Mouse (Mus musculus) naive thymus-derived CD4-positive, alpha-beta T cell, adult 2 months (primary cell): ENCODE measurements around the gene Peg10.

Experiments
- DNase-seq: peaks from one replicate; pipeline ENCODE4 v3.0.0-alpha.2; 2011; ENCODE audit warnings: low read depth

Peg10 gene

DNA sequence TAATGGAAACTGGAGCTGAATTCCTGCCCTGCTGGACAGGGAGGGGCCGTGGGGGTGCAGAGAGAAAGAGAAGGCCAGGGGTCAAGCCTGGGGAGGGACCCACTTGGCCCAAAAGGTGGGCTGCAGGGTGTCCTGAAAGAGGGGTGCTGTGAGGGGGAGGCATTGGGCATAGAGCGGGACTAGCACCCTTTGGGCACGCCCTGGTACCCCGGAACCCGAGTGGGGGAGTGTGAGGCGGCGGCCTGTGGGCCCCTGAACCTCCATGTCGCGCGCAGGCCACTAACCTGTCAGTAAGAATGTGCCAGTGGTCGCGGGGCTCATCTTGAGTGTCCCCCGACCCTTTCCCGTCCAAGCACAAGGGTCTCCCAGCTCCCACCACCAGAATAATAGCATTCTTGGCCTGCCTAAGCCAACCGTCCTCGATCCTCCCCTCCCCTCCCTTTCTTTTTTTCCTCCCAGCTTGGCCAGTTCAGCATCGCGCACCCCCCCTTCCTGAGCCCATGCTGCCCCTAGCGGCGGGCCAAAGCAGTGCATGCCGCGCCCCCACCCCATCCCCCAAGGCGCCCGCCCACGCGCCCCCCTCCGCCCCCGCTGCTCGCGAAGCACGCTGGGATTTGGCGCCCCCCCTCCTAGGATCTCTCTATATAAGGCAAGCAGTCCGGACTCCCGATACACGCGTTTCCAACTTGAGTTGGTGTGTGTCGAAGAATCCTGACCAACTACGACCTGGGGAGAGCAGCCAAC, at the start of gene Peg10, which contains the start of gene Sgce:
Gene Peg10, plus strand, starts transcription at position 611 of the 744 bp plus-strand sequence.
Gene Sgce, minus strand, starts transcription at position 512 of the 744 bp plus-strand sequence.
- DNase-seq = peak; percentile 5

DNA sequence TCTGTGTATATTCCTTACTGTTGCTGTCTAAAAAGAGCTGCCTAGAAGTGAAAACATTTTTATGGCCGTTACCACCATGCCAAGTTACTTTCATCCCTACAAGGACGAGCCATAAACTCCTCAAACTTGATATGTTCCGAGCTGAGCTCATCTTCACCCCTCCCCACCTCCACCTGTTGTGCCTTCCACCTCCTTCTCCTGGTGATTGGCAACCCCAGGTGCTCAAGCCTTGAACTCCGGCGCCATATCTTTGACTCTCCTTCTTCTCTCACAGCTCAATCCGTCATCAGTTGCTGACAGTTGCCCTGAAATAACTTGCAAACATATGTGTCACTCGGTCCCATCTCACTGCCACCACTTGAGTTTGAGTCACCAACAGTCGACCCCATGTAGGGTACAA, 45.5 kb upstream of the Peg10 start:
- no peak for DNase-seq

DNA sequence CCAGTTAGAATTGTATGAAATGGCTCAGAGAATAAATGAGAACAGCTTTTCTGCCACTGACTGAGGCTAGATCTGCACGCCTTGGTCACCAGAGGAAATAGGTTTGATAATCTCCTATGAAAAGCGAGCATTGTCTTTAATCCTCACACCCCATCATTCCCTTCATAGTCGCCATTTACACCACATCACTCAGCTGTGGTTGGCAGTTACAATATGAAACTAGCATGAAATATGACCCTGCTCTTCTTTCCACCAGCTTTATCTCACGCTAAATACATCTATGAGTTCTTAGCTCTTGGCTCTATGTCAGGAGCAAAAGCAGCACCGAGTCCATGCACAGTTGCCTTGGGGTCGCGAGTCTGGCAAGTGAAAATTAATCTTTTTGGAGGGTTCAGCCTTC, 43.2 kb upstream of the Peg10 start:
- no peak for DNase-seq

DNA sequence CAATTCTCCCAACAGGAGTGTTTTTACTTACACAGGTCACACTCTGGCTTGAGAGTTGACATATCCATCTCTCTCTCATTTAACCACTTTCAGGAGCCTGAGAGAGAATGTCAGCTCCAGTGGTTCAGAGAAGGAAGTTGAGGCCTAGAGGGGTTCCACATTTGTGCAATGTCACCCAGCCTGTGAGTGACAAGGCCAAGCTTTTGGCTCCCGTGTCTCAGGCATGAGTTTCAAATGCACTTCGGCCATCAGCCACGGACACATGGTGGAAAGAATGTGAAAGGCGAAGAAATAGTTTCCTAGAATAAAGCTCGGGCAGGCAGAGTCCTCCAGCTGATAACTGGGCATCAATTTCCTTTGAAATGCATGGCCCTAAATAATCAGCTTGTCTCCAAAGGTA, 40.7 kb upstream of the Peg10 start:
- DNase-seq = no peak

DNA sequence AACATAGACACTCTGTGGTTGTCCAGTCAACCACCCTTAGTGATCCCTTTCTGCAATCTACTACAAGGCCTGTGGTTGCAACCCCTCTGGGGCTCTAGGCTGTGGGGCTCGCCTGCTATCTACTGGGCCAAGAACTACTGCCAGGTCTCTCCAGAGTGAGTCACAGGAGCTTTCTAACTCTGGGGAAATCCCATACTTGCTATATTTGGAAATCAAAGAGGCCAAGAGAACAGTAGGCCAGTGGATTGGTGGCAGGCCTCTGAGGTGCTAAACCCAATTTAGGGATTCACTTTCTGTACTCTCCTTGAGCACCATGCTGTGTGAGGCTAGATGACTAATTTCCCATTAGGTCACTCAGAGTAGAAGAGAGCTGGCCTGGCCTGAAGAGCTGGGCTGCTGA, 38.1 kb upstream of the Peg10 start:
- DNase-seq = no peak

DNA sequence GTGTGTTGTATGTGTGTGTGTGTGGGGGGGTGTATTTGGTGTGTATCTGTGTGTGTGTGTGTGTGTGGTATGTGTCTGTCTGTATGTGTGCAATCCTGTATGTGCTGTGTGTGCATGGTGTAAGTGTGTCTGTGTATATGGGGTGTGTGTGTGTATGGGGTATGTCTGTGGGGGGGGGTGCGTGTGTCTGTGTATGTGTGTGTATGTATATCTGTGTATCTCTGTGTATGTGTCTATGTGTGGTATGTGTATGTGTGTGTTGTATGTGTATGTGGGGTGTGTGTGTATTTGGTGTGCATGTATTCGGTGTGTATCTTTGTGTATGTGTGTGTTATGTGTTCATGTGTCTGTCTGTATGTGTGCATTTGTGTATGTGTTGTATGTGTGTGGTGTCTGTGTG, 30.9 kb upstream of the Peg10 start:
- DNase-seq = no peak

DNA sequence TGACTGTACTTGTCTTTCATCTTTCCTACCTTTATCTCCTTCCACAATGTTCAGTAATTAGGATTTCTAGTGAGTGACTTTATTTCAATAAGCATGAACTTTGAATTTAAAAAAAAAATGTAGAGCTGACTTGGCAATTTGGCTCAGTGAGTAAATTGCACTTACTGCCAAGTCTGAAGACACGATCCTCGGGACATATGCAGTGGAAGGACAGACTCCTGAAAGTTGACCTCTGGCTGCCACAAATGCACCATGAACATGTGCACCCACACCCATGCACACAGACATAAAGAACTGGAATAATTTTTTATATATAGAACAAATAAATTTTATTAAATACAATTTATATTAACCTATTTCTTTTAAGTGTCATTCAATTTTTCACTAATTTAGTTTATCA, 29.8 kb upstream of the Peg10 start:
- DNase-seq = no peak

DNA sequence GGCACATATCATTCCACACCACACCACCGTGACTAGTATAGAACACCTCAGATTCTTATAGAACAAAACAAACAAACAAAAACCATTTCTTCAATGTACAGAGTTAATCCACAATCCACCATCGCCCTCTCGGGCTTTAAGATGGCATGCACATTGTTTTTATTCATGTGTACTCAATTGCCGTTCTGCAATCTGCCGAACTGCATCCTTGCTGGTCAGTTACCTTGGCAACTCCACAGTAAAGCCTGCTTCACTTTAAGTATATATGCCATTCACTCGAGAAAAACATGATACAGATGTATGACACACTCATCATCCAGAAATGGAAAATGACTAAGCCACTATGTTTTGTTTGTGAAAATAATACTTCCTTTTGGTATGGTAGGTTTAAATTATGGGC, 25.0 kb upstream of the Peg10 start:
- no peak for DNase-seq

DNA sequence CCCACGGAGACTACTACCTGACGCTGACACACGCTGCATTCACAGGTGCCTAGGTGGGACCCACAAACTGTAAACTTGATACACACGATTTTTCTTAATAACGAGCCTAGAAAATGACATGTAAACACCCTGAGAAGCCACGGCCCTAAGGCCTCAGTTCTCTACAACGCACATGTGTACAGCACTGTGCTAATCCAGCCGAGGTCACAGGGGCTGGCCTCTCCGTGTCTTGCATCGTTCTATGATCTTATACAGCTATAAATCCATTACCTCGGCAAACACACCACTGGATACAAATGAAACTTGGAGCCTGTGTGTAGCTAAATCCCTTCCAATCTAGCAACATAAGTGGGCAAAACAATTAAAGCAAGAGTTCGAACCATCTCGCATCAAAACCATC, 24.4 kb upstream of the Peg10 start:
- DNase-seq = no peak

DNA sequence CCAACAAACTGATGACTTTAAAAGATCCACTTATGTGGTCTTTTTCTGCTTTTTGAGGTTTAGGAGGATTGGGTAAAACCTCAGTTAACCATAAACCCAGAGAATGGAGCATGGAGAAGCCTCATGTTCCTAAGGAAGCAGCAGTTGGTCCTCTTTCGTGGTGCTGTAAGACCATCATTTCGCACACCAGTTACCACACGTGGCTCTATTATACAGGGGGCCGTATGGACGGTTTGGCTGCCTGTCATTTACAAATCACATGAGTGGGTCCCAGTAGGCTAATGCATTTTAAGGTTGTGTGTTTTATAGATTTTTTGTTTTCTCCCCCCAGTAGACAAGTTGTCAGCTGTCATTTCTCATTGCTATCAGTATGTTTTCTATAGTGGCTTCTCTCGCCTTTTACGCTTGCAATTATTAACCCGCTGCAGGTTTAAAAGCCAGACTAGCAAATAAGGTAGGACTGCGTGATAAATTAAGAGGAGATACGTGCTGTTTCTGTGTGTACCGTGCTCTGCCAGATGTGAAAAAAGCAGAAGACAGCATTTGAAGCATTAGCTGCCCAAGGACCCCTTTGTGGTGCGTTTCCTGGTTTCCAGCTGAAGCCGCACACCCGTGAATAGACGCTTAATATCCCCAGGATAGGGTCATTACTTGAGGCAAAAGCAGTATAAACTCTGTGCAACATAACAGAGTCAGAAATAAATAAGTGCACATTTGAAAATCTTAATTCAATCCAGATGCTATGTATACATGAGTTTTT, 22.9 kb upstream of the Peg10 start:
- no peak for DNase-seq

DNA sequence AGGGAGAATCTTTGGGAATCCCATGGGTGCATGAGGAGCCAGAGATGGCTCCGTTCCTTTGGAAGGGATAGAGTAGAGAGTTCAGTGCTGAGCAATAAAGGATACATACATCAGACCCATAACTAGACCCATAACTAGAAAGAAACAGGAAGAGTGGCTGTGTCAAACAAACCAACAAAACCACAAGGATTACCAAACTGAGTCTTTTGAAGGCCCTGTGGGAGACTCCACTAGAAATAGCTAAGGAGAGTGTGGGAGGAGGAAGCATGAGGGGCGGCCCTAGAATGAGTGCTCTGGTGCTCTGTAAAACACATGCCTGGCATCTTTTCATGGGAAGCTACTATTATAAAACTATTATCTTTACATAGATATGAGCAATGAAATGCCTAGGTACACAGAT, 18.8 kb upstream of the Peg10 start:
- DNase-seq = no peak

DNA sequence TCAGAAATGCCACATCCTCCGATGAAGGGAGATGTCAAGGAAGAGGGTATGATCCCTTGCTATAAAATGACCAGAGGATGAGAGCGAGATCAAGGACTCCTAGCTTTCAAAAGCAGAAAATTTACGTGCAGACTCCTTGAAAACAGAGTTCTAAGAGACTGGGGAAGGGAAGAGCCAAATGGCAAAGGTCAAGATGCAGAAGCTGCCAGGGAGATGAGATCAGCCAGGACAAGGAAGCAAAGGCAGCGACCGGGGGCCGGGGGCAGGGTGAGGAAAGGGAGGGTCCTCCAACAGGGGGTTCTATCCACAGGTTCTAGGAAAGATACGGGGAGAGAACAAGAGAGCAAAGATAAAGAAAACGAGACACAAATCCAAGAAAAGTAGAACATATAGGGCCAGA, 15.4 kb upstream of the Peg10 start:
- DNase-seq = no peak

DNA sequence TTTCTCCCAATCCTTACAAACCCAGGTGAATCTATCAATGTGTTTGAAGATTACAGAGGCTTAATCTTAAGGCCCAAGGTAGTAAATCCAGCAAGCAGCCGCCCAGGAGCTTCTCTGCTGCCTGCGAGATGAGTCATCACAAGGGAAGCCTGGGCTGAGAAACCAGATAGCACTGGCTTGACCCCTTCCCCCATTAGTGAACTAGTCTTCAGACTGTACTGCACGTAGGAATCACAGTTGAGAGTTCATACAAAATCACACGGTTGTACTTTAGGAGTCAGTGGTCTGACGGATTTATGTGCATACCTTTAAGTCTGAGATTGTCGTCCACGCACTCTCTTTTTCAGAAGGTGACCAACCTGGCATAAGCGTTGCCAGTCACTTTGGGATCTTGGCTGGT, 13.9 kb upstream of the Peg10 start:
- DNase-seq = no peak

DNA sequence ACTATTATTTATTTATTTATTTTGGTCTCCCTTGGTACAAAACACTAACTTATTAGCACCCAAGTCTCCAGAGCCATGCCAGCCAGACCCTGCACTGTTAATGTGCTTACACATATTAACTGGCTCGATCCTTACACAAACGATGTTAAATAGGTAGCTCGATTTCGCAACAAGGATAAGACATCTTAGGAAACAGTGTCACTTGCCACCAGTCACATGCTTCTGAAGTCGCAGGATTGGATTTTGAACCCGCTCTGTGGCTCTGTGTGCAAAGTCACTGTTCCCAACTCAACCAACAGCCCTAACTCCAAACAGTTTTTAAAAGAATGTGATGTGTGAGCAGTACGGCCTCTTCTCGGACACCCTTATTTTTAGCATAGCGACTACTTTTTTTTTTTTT, 10.7 kb upstream of the Peg10 start:
- no peak for DNase-seq

DNA sequence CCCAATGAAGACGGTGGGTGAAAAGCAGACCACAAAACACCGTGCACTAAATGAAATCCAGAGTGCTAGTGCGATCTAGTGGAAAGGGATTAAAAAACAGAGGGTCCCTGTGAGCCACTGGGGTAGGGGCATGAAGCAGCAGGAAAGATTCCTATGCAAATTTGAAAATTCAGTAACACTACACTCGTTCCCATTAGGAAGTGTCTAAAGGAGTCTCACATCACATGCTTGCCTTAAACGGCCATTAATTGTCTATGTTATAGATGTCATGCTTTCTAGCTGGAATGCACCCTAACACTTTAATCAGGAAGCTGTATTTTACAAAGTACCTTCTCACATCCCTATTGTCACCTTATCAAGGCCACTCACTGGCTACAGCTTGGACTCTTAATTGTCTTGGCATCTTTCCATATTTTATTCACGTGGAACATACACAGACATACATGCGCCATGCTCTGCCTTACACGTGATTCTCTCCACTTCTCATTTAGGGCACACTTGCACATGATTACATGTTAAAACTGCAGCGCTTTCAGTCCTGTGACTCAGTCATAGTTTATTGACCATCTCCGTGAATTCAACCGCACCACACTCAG, 9.0 kb upstream of the Peg10 start:
- DNase-seq = no peak

DNA sequence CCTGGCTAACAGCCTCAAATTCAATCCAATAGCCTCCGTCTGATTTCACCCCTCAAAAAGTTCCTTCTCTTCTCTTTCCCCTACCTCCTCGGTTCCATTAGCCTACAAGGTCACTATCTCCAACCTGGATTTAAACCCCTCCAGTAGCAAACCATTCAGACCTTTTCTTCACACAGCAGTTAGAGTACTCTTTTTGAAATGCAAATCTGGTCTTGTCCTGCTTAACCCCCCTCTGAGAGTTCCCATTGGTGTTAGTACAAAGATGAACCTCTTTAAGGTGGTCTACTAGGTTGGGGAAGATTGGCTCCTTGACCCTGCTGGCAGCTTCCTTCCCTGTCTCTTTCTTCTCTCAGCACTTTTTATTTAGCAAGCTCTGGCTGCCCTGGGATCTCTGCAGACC, 8.4 kb upstream of the Peg10 start:
- no peak for DNase-seq

DNA sequence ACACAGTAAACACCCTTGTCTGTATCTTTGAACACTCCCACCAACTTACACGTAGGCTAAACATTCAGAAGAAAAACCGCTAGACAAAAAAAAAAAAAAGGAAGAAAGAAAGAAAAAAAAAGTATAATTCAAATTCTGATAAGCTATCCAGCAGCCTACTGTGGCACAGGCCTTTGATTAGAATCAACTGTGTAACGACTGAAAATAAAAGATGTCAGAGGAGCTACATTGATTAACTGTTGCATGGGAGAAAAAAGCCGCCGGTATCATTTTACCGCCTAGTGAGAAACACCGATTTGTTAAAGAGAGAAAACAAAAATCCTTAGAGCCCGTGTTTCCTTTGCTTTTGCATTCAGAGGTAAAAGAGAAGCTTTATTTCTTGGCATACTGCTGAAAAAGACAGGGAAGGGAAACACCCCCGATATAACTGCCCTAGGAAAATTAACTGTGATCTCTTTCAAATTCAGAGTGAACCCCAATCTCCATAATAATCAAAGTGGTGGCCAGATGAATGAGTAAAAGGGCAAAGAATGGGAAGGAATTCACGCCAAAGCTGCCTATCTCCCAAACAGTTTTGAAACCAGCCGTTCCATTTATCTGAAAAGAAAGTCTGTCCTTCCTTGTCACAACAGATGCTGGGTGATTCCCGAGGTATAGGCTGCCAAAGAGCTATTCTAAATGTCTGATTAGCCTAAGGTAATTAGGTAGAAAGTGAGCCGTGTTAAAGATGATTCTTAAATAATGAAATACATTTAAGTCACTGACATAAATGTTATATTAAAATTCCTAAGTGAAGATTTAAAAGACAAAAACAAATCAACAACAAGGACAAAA, 7.4 kb upstream of the Peg10 start:
- no peak for DNase-seq

DNA sequence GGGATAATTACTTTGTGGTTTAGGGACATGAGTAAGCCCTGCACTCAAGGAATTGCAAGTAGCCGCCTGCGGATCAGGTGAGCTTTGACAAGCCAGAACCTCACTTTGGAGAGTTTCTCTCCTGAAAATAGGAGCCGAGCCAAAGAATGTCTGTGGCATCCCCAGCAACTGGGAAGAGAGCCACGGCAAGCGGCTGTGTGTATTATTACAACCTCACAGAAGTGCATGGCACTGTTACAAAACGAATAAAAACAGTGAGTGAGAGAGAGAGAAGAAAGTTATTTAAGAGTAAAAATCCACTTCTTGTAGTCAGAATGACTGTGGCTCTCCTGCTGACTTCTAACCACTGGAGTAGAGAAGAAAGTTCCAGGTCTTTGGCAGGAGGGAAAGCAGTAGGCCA, 6.6 kb upstream of the Peg10 start:
- no peak for DNase-seq

DNA sequence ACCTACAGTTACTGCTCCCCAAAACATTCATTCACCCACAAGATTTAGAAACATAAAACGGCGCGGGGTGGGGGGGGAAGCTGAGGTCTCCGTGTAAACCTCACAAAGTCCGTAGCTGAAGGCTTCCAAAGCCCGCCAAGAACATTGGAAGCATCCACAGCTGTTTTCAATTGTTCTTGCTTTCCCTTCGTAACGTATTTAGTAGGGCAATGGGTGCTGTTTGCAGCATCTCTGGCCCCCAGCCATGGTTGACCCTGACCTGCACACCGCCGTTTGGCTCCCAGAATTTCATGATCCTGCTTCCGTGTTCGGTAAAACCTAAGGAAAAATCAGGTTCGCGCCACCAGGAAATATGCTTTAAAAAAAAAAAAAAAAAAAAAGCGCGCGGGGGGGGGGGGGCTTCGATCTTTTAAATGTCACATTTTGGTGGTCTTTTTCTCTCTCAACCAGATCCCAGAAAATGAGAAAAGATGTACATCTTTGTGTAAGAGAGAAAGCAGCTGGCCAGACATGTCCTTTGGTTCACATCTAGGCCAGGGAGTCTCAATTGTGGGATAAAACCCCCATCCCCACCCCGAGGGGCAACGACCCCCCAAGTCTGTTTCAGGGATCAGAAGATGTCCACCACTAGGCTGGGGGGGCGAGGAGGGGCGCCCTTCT, 940 bp upstream of the Peg10 start:
- DNase-seq = no peak

DNA sequence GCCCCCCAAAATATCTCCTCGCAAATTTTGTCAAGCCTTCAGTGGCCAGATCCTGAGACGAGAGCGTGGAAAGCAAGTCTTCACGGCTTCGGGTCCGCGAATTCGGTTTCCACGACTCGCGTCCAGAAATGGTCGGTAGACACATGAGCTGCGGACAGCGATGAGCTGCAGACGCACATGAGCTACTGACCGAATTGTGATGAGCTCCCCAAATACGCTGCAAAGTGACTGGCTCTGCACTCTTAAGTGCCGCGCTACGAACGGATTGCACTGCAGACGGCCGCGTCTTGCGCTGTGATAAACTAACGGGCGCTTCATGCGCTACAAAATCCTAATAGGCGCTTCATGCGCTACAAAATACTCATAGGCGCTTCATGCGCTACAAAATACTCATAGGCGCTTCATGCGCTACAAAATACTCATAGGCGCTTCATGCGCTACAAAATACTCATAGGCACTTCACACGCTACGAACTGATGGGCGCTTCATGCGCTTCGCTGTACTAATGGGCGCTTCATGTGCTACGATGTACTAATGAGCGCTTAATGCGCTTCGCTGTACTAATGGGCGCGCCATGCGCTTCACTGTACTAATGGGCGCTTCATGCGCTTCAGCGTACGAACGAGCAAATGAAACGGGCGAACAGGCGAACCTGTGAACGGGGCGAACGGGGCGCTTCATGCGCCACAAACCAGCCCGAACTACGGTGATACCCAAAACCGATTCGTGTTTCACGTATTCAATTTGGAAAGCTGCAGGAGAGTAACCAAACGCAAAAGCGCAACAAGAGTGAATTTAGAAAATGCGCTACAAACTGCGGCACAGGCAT, 785 bp downstream of the Peg10 start:
- peak; percentile 14 for DNase-seq

DNA sequence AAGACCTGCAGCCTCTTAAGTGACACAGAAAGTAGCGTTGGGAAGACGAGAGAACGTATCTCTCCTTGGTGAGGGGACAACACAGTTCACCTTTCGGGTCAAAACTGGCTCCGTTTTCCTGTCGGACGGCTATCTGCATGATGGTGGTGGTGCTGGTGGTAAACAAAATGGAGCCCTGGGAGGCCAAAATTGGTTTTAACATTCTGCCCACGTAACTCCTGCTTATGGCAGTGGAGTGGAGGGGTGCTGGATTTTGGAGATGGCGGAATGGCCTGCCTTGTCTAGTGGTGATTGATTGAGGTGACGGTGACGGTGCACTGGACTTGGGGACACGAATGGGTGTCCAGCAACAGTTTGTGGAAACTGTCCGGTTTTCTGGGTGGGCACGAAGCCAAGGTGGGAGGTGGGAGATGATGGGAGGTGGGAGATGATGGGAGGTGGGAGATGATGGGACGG, 1.4 kb downstream of the Peg10 start:
- DNase-seq = no peak
